Mouse (Mus musculus): Measurements from ENCODE around the gene Pom121l2. TPM values are rescaled to one million over a fixed set of nuclear protein-coding genes. Genes with fewer than 3 reads are reported as not detected.

Gene Pom121l2
- polyA plus RNA-seq, 1 experiment from 2014 or later = not detected

DNA sequence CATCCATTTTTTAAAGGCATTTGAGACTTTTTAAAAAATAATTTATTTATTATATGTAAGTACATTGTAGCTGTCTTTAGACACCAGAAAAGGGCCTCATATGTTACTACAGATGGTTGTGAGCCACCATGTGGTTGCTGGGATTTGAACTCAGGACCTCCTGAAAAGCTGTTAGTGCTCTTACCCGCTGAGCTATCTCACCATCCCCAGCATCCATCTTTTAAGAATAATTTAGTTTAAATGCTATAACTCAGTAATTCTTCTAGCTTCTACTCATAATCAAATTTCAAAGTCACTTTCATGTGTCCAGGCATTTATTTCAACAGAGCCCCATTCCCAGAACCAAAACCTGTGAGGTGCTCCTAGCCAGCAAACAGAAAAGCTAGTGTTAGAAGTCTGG lies 37.4 kb upstream of the Pom121l2 start:
- no peak overlapping the region for H3K27ac ChIP-seq (ENCODE audit: low read depth, low read length)
- ATAC-seq (ENCODE audit: low read depth) = no peak
- H3K9ac ChIP-seq (replicated peaks; ENCODE audit: low read depth, low read length) = no peak overlapping the region
- H3K36me3 ChIP-seq (ENCODE audit: control insufficient read depth, insufficient read depth, low read length) = no peaks in the 10 kb centered on the region
- 78% methylated on average over 1 of the region's 1 CpGs for WGBS
- no peaks in the 10 kb centered on the region for H3K27me3 ChIP-seq (ENCODE audit: control insufficient read depth, insufficient read depth, low read length)
- H3K4me1 ChIP-seq (ENCODE audit: control insufficient read depth, insufficient read depth, low read length) = peaks cover 12% of the 10 kb centered on the region; the same call in 1 of the 2 replicates
- H3K4me3 ChIP-seq (ENCODE audit: low read depth, low read length) = no peak overlapping the region
- H3K4me2 ChIP-seq (ENCODE audit: low read depth, low read length) = no peak overlapping the region
- H3K9me3 ChIP-seq (ENCODE audit: control insufficient read depth, low read length) = no peaks in the 10 kb centered on the region

DNA sequence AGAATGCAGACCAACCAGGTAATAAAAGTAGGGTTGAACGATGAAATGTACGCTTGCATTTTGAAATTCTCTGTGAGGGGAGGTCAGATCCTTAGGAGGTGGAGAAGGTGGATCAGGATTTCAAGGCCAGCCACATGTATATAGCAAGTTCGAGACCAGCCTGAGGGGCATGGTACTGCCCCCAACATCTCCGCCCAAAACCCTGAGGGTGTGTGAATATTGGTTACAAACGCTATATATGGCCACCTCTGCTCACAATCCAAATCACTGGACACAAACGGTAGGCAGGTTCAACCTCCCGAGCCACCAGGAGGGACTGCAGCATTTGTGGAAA lies 36.4 kb upstream of the Pom121l2 start:
- no peak; the same call in 1 of the 2 replicates for ATAC-seq (ENCODE audit: low read depth)
- Histone ChIP-seq H3K4me1 (ENCODE audit: control insufficient read depth, insufficient read depth, low read length) (peaks cover 12% of the 10 kb centered on the region; the same call in 1 of the 2 replicates), H3K9ac (replicated peaks; ENCODE audit: low read depth, low read length) (no peak overlapping the region), H3K27me3 (ENCODE audit: control insufficient read depth, insufficient read depth, low read length) (no peaks in the 10 kb centered on the region), H3K9me3 (ENCODE audit: control insufficient read depth, low read length) (no peaks in the 10 kb centered on the region), H3K27ac (ENCODE audit: low read depth, low read length) (peak overlapping the region; percentile 49), H3K4me2 (ENCODE audit: low read depth, low read length) (peak overlapping the region; percentile 33; the same call in 1 of the 2 replicates), H3K36me3 (ENCODE audit: control insufficient read depth, insufficient read depth, low read length) (peaks cover 4% of the 10 kb centered on the region; the same call in 1 of the 2 replicates), H3K4me3 (ENCODE audit: low read depth, low read length) (peak overlapping the region; percentile 71)
- WGBS = 1% methylated on average over 7 of the region's 7 CpGs

DNA sequence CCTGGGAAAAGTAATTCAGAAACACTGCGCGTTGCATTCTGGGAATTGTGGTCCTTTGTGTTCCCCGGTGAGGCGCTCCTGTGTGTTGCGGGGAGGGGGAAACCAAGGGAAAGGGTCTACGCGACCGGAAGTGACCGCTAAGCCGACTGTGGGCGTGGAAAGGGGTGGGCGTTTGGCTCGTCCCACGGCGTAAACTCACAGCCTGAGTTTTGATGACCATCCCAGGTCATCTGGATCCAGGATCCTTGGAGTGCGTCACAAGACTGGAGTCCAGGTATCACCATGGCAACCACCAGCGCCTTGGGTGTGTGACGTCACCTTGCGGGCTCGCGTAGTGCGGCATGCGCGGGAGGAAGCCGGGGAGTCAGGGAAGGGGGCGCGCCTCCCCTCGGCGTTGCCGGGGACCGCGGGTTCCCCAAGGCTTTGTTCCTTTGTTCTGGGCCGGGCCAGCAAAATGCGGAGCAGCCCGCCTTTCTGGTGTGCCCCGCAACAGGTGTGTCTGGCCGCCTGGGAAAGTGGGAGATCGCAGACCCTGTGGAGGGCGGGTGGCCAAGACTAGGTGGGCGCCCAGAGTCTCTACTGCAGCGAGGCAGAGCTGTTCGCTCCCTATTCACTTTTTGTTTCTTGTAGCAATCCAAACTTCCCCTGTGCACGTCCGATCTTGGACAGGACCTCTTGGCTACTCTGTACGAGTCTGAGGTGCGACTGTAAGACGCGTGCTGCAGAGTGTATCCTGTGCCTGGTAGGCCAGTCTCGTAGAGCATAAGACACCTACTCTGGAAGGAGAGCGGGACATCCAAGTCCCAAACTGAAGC lies 35.9 kb upstream of the Pom121l2 start, which contains the start of gene Zfp184:
Gene Zfp184 (plus strand): TSS at position 169 of the 815 bp plus-strand sequence.
- under 1% methylated on average over 50 of the region's 50 CpGs for WGBS
- peak within 1 kb of the TSS; percentile 49 for H3K27ac ChIP-seq (ENCODE audit: low read depth, low read length)
- peaks cover 12% of the 10 kb centered on the region; the same call in 1 of the 2 replicates for H3K4me1 ChIP-seq (ENCODE audit: control insufficient read depth, insufficient read depth, low read length)

DNA sequence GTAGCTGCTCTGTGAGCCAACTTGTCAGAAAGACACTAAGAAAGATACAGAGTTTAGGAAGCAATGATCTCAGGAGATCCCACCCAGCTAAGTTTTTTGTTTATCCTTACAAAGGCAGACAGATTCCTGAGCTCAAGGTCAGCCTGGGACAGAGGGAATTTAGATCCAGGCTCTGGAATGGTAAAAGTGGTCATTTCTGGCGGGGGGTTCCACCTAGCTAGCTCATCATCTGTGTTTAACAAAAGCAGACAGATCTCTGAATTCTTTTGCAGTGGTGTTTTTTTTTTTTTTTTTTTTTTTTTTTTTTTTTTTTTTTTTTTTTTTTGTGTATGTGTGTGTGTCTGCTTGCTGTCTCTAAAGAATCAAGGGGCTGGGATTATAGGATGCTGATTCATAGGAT lies 11.7 kb upstream of the Pom121l2 start:
- WGBS = 48% methylated on average over 1 of the region's 1 CpGs
- no peaks in the 10 kb centered on the region for H3K4me1 ChIP-seq (ENCODE audit: control insufficient read depth, insufficient read depth, low read length)

More for the DNA sequence above, 35.9 kb upstream of the Pom121l2 start, which contains the start of gene Zfp184:
- Histone ChIP-seq H3K4me2 (ENCODE audit: low read depth, low read length) (peak within 1 kb of the TSS; percentile 72), H3K4me3 (ENCODE audit: low read depth, low read length) (peak within 1 kb of the TSS; percentile 71), H3K27me3 (ENCODE audit: control insufficient read depth, insufficient read depth, low read length) (no peaks in the 10 kb centered on the region), H3K9me3 (ENCODE audit: control insufficient read depth, low read length) (no peaks in the 10 kb centered on the region), H3K36me3 (ENCODE audit: control insufficient read depth, insufficient read depth, low read length) (peaks cover 10% of the 10 kb centered on the region; the same call in 1 of the 2 replicates), H3K9ac (replicated peaks; ENCODE audit: low read depth, low read length) (peak within 1 kb of the TSS; percentile 72)
- peak; percentile 93 for ATAC-seq (ENCODE audit: low read depth)

DNA sequence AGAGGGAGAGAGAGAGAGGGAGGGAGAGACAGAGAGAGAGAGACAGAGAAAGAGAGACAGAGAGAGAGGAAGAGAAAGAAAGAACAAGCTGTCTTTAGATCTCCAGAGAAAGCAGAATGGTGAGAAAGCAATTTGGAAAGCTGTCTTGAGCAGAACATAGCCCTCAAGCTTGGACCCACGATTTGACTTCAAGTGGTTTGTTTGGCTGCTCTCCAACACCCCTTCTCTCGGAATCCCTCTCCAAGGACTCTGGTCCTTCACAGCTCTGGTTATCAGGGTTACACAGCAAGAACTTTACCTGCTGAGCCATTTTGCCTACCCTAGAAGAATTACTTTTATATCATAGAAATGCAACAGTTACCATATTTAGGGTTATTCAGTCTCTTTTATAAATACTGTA lies 11.2 kb upstream of the Pom121l2 start:
- Histone ChIP-seq H3K9ac (replicated peaks; ENCODE audit: low read depth, low read length) (no peak overlapping the region), H3K27me3 (ENCODE audit: control insufficient read depth, insufficient read depth, low read length) (no peaks in the 10 kb centered on the region), H3K4me3 (ENCODE audit: low read depth, low read length) (no peak overlapping the region), H3K4me2 (ENCODE audit: low read depth, low read length) (no peak overlapping the region), H3K4me1 (ENCODE audit: control insufficient read depth, insufficient read depth, low read length) (no peaks in the 10 kb centered on the region), H3K9me3 (ENCODE audit: control insufficient read depth, low read length) (no peaks in the 10 kb centered on the region), H3K27ac (ENCODE audit: low read depth, low read length) (no peak overlapping the region), H3K36me3 (ENCODE audit: control insufficient read depth, insufficient read depth, low read length) (no peaks in the 10 kb centered on the region)
- ATAC-seq (ENCODE audit: low read depth) = no peak
- WGBS = 54% methylated on average over 2 of the region's 2 CpGs

More for the DNA sequence above, 11.7 kb upstream of the Pom121l2 start:
- Histone ChIP-seq H3K27ac (ENCODE audit: low read depth, low read length) (no peak overlapping the region), H3K9me3 (ENCODE audit: control insufficient read depth, low read length) (no peaks in the 10 kb centered on the region), H3K27me3 (ENCODE audit: control insufficient read depth, insufficient read depth, low read length) (no peaks in the 10 kb centered on the region), H3K36me3 (ENCODE audit: control insufficient read depth, insufficient read depth, low read length) (no peaks in the 10 kb centered on the region), H3K9ac (replicated peaks; ENCODE audit: low read depth, low read length) (no peak overlapping the region), H3K4me3 (ENCODE audit: low read depth, low read length) (no peak overlapping the region), H3K4me2 (ENCODE audit: low read depth, low read length) (no peak overlapping the region)
- no peak for ATAC-seq (ENCODE audit: low read depth)

DNA sequence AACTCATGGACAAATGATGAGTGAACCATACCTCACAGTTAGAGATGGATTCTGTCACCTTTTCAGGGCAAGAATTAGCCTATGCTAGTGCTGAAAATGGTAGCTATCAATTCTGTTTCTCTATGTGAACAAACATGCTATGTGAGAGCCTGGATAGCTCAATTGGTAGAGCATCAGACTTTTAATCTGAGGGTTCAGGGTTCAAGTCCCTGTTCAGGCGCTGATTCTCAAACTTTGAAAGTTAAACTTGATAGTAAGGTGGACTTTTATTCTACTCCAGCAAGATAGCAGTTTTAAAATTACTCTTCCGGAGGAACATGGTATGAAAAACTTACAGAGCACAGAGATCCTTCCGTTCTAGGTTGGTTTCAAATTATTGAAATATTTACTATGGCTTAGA lies 9.4 kb upstream of the Pom121l2 start:
- no peaks in the 10 kb centered on the region for H3K27me3 ChIP-seq (ENCODE audit: control insufficient read depth, insufficient read depth, low read length)
- no peaks in the 10 kb centered on the region for H3K4me1 ChIP-seq (ENCODE audit: control insufficient read depth, insufficient read depth, low read length)
- no peak overlapping the region for H3K27ac ChIP-seq (ENCODE audit: low read depth, low read length)
- H3K36me3 ChIP-seq (ENCODE audit: control insufficient read depth, insufficient read depth, low read length) = no peaks in the 10 kb centered on the region
- 39% methylated on average over 3 of the region's 3 CpGs for WGBS
- no peak overlapping the region for H3K4me2 ChIP-seq (ENCODE audit: low read depth, low read length)
- no peaks in the 10 kb centered on the region for H3K9me3 ChIP-seq (ENCODE audit: control insufficient read depth, low read length)
- no peak for ATAC-seq (ENCODE audit: low read depth)
- H3K4me3 ChIP-seq (ENCODE audit: low read depth, low read length) = no peak overlapping the region
- no peak overlapping the region for H3K9ac ChIP-seq (replicated peaks; ENCODE audit: low read depth, low read length)

DNA sequence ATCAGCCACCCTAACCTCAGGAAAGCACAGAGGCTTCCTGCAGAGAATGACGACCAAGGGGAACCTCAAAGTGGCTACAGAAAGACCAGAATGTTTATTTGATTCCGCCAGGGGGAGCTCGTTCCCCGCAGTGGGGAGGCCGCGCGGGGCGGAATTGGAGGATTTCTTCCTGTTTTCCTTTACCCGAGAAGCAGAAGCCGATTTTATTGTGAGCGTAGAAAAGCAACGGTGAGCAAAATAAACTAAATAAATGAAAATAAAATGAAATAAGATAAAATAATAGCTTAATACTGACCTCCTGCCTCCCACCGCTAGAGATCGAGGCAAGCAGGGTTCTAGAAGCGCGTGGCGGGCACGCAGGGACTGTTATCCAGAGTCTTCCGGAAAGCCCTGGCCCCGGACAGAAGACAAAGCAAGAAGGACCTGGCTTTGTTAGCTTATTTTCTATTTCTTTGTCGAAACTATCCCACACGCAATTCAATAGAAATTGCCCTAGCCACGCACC lies 6.7 kb upstream of the Pom121l2 start:
- peak; percentile 90 for ATAC-seq (ENCODE audit: low read depth)
- Histone ChIP-seq H3K9ac (replicated peaks; ENCODE audit: low read depth, low read length) (peak overlapping the region; percentile 82), H3K9me3 (ENCODE audit: control insufficient read depth, low read length) (no peaks in the 10 kb centered on the region), H3K4me2 (ENCODE audit: low read depth, low read length) (peak overlapping the region; percentile 43), H3K4me3 (ENCODE audit: low read depth, low read length) (peak overlapping the region; percentile 63), H3K36me3 (ENCODE audit: control insufficient read depth, insufficient read depth, low read length) (no peaks in the 10 kb centered on the region), H3K4me1 (ENCODE audit: control insufficient read depth, insufficient read depth, low read length) (no peaks in the 10 kb centered on the region), H3K27me3 (ENCODE audit: control insufficient read depth, insufficient read depth, low read length) (no peaks in the 10 kb centered on the region), H3K27ac (ENCODE audit: low read depth, low read length) (peak overlapping the region; percentile 84)
- WGBS = under 1% methylated on average over 23 of the region's 23 CpGs

DNA sequence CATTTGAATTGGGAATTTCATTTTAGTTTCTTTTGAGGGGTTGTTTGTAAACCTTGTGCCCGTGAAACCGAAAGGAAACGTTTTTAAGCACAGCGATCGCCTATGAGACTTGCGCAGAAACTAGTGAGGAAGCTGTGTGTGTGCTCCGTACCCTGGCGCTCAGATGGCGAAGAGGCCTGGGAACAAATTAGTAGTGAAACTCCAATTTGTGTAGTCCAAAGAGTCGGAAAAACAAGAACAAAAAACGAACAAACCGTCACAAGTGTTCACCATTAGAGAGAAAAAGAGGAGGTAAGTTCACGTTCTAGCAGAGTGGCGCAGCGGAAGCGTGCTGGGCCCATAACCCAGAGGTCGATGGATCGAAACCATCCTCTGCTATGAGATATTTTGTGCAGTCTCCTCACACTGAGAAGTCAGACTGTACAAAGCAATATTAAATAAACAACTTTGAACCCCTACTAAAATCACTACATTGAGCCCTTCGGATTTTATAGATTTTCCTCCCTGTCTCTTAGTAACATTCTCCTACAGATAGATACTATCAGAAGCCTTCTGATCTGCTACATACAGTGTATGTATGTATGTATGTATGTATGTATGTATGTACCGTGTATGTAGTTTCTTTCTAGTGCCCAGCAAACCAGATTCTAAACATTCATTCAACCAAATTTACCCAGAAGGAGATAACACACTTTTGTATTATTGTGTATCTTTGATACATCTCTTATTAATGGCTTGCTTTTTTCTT lies 6.1 kb upstream of the Pom121l2 start:
- WGBS = 5% methylated on average over 20 of the region's 20 CpGs
- Histone ChIP-seq H3K4me1 (ENCODE audit: control insufficient read depth, insufficient read depth, low read length) (no peaks in the 10 kb centered on the region), H3K27ac (ENCODE audit: low read depth, low read length) (peak overlapping the region; percentile 84), H3K27me3 (ENCODE audit: control insufficient read depth, insufficient read depth, low read length) (no peaks in the 10 kb centered on the region), H3K9ac (replicated peaks; ENCODE audit: low read depth, low read length) (peak overlapping the region; percentile 82), H3K9me3 (ENCODE audit: control insufficient read depth, low read length) (no peaks in the 10 kb centered on the region), H3K4me2 (ENCODE audit: low read depth, low read length) (peak overlapping the region; percentile 43), H3K4me3 (ENCODE audit: low read depth, low read length) (peak overlapping the region; percentile 63), H3K36me3 (ENCODE audit: control insufficient read depth, insufficient read depth, low read length) (no peaks in the 10 kb centered on the region)
- peak; percentile 97 for ATAC-seq (ENCODE audit: low read depth)
